20 mouse cellular contexts compared by ENCODE assay signal in genomic region chr1:73864314-73864713, GRCm38 (mm10).
DNase-seq lines count a peak whose midpoint lies in the region; ATAC-seq and TF ChIP-seq lines count a peak whose summit lies in the region.
"Had no signal": no experiment of that assay in that cellular context is flagged by ENCODE, and none has a peak within 500 bp of the region (broad histone marks: within the 10 kb centered on the region; RNA-seq: fewer than 3 reads in every experiment).

No protein-coding gene starts in this region.

- DNase-seq in heart, adult 11 months, result peak; percentile 75
- no peak for DNase-seq in heart, postnatal 4 days
- DNase-seq in right cerebral cortex, adult 18-20 months, result peak; percentile 12
- no peak for DNase-seq in right cerebral cortex, postnatal 4 days
- peak; percentile 26 for DNase-seq in embryonic facial prominence, embryonic 10.5 days (ENCODE audit: low spot score)
- DNase-seq in lung, postnatal 0 days (ENCODE audit: low spot score), result no peak
- DNase-seq in left cerebral cortex, adult 2 months (ENCODE audit: extremely low spot score in 1 of 2, low spot score in 2 of 2), result no peak
- DNase-seq: adrenal gland, adult 2 months; gastrocnemius, postnatal 36 days; heart, postnatal 14 days; kidney, postnatal 4 days; liver, embryonic 13.5 days; lung, embryonic 14.5 days; lung, postnatal 4 days; retina, postnatal 1 day had no signal

- peaks cover 22% of the 10 kb centered on the region for H3K4me1 ChIP-seq in embryonic facial prominence, embryonic 10.5 days
- no peaks in the 10 kb centered on the region for H3K4me1 ChIP-seq in lung, postnatal 0 days (ENCODE audit: insufficient read depth, low read depth, low read length)
- H3K4me1 ChIP-seq: liver, embryonic 13.5 days had no signal

- H3K36me3 ChIP-seq in embryonic facial prominence, embryonic 10.5 days (replicated peaks), result no peaks in the 10 kb centered on the region
- no peaks in the 10 kb centered on the region for H3K36me3 ChIP-seq in lung, postnatal 0 days (ENCODE audit: insufficient read depth, low read length)
- H3K36me3 ChIP-seq: kidney, embryonic 15.5 days; liver, embryonic 13.5 days had no signal

- H3K9me3 ChIP-seq in embryonic facial prominence, embryonic 10.5 days, result no peaks in the 10 kb centered on the region
- H3K9me3 ChIP-seq in lung, postnatal 0 days (ENCODE audit: low read length), result no peaks in the 10 kb centered on the region
- H3K9me3 ChIP-seq: kidney, embryonic 15.5 days; liver, embryonic 13.5 days had no signal

- TF ChIP-seq CTCF in lung, postnatal 0 days (IDR thresholded peaks at IDR 0.05), result no peak
- no peak for TF ChIP-seq CTCF in left cerebral cortex, adult 2 months (IDR thresholded peaks at IDR 0.05)

- H3K27ac ChIP-seq in embryonic facial prominence, embryonic 10.5 days (replicated peaks), result 0 out of 2 replicates have a peak overlapping the region, but pooled peaks have one; percentile 14
- H3K27ac ChIP-seq in lung, postnatal 0 days (ENCODE audit: low read length), result no peak overlapping the region
- H3K27ac ChIP-seq in left cerebral cortex, adult 2 months, result no peak overlapping the region
- H3K27ac ChIP-seq: hindbrain, embryonic 14.5 days; kidney, embryonic 15.5 days; liver, embryonic 13.5 days; stomach, postnatal 0 days had no signal

- no peaks in the 10 kb centered on the region for H3K27me3 ChIP-seq in embryonic facial prominence, embryonic 10.5 days (replicated peaks; ENCODE audit: low read depth, poor library complexity, severe bottlenecking)
- H3K27me3 ChIP-seq in lung, postnatal 0 days (replicated peaks; ENCODE audit: insufficient read depth, low read length), result no peaks in the 10 kb centered on the region
- H3K27me3 ChIP-seq: kidney, embryonic 15.5 days; liver, embryonic 13.5 days had no signal

- no peak overlapping the region for H3K4me2 ChIP-seq in lung, postnatal 0 days (replicated peaks; ENCODE audit: low read depth, low read length)
- H3K4me2 ChIP-seq: hindbrain, embryonic 14.5 days; kidney, embryonic 15.5 days; liver, embryonic 13.5 days; lung, embryonic 14.5 days had no signal

- no peak for TF ChIP-seq EP300 in lung, postnatal 0 days (IDR thresholded peaks at IDR 0.05)

- WGBS in embryonic facial prominence, embryonic 10.5 days, result 53% methylated on average over 3 of the region's 3 CpGs
- WGBS in lung, postnatal 0 days, result 81% methylated on average over 3 of the region's 3 CpGs

- no peak overlapping the region for H3K9ac ChIP-seq in lung, postnatal 0 days (replicated peaks; ENCODE audit: low read depth)
- H3K9ac ChIP-seq: hindbrain, embryonic 14.5 days; kidney, embryonic 15.5 days; liver, embryonic 13.5 days; lung, embryonic 14.5 days had no signal

- intact Hi-C loops in left cerebral cortex, adult 2 months (cut with DNase I), result no loop called here

- no peak overlapping the region for H3K4me3 ChIP-seq in embryonic facial prominence, embryonic 10.5 days
- H3K4me3 ChIP-seq in lung, postnatal 0 days (ENCODE audit: low read depth, low read length), result no peak overlapping the region
- no peak overlapping the region for H3K4me3 ChIP-seq in left cerebral cortex, adult 2 months
- H3K4me3 ChIP-seq: kidney, embryonic 15.5 days; liver, embryonic 13.5 days had no signal

- ATAC-seq in lung, postnatal 0 days, result no peak
- ATAC-seq: forebrain, embryonic 14.5 days; intestine, embryonic 16.5 days had no signal

Comparison
In these comparisons a context has a peak if more than half of its experiments do, and no peak if none do; other contexts are left out.
1. DNase-seq: peak in heart, adult 11 months (single experiment), right cerebral cortex, adult 18-20 months (single experiment) and embryonic facial prominence, embryonic 10.5 days (single experiment); none in heart, postnatal 4 days (single experiment), right cerebral cortex, postnatal 4 days (single experiment), lung, postnatal 0 days (single experiment) and left cerebral cortex, adult 2 months (0 of 2).